Mouse (Mus musculus) neural tube, embryonic 15.5 days (tissue): ENCODE results near the gene Ctrb1. TPM values are rescaled to one million over a fixed set of nuclear protein-coding genes. Genes with fewer than 3 reads are reported as not detected.
A peak's percentile ranks its signal among the peaks of the same experiment; 100 is the strongest.

Source experiments
- ATAC-seq: fragments of 200-750 bp; cut with Nextera tagmentation; 2 replicates; pipeline ENCODE4 v1.8.0; 2017; ENCODE audit warnings: mild to moderate bottlenecking, moderate TSS enrichment, moderate library complexity; ENCODE audit not compliant: low FRiP score
- H3K27ac ChIP-seq: fragments of 300-500 bp; sonication (generic); replicated peaks from 2 replicates; pipeline ENCODE4 v1.5.1; 2015; ENCODE audit warnings: mild to moderate bottlenecking, inconsistent platforms
- H3K27me3 ChIP-seq: fragments of 300-500 bp; sonication (generic); replicated peaks from 2 replicates; pipeline ENCODE4 v1.6.1; 2015; ENCODE audit warnings: inconsistent platforms
- H3K36me3 ChIP-seq: fragments of 300-500 bp; sonication (generic); 2 replicates; pipeline ENCODE4 v1.6.1; 2015; ENCODE audit warnings: inconsistent platforms
- H3K4me1 ChIP-seq: fragments of 300-500 bp; sonication (generic); 2 replicates; pipeline ENCODE4 v1.6.1; 2015; ENCODE audit warnings: inconsistent platforms
- H3K4me2 ChIP-seq: fragments of 300-500 bp; sonication (generic); 2 replicates; pipeline ENCODE4 v1.6.1; 2015; ENCODE audit warnings: inconsistent platforms, mild to moderate bottlenecking, moderate library complexity
- H3K4me3 ChIP-seq: fragments of 300-500 bp; sonication (generic); replicated peaks from 2 replicates; pipeline ENCODE4 v1.5.1; 2015; ENCODE audit warnings: mild to moderate bottlenecking, inconsistent platforms
- H3K9ac ChIP-seq: fragments of 300-500 bp; sonication (generic); replicated peaks from 2 replicates; pipeline ENCODE4 v1.6.1; 2015; ENCODE audit warnings: mild to moderate bottlenecking, inconsistent platforms
- H3K9me3 ChIP-seq: fragments of 300-500 bp; sonication (generic); replicated peaks from 2 replicates; pipeline ENCODE4 v1.6.1; 2016; ENCODE audit warnings: inconsistent platforms
- WGBS: fragments of 180-500 bp; shearing (Covaris S2); methylation state at CpG from one replicate; pipeline ENCODE4 v1.1.7; 2015; ENCODE audit warnings: mixed read lengths; 5-methylcytosine and 5-hydroxymethylcytosine counted together
- polyA plus RNA-seq: library from polyadenylated mRNA; unstranded; fragments of >200 nt; fragmentation: Nextera tagmentation; extraction: Ambion mirVana; gene quantifications from 2 replicates; pipeline ENCODE4 v1.2.1, GENCODE M21; 2015

Ctrb1 gene
- polyA plus RNA-seq, 1 experiment from 2014 or later = not detected

DNA sequence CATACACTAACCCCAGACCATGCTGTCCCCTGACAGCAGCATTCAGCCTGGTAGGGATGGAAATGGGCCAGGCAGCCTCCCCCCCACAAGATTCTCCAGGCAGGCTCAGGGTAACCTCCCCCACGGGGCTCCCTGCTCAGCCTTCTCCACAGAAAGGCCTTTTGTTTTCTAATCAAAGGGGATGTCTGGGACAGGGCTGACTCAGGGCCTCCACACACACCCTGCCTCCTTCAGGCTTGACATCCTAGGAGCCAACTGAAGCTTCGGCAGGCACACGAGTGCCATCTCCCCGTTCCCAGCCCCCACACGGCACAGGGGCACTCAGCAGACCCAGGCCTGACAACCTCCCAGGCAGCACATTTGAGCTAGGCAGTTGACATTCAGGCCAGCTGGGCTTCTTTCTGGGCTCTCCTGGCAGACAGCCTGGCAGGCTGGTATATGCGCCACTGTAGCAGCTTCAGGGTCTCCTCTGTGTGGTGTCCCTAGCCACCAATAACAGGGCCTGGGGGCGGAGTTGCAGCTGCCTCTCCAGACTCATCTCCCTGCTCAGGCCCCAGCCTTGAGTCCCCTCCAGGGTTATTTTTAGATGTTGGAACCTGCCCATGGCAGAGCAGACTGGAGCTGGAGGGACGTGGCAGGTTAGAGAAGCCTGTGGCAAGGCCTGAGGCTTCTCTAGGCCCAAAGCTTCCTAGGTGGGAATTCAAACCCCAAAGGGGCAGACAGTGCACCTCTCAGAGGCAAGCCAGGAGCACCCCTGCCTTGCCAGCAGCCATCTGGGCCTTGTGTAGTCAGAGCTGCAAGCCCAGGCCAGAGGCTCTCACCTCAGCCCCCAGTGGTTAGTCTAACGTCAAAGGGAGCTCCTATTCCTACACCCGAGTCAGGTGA lies 26.0 kb upstream of the Ctrb1 start:
- H3K27ac ChIP-seq = peak overlapping the region; percentile 94
- ATAC-seq = peak; percentile 83
- peaks cover 57% of the 10 kb centered on the region for H3K4me1 ChIP-seq
- H3K27me3 ChIP-seq = no peaks in the 10 kb centered on the region
- no peaks in the 10 kb centered on the region for H3K9me3 ChIP-seq
- peak overlapping the region; percentile 36 for H3K9ac ChIP-seq
- 14% methylated on average over 10 of the region's 10 CpGs for WGBS
- H3K4me3 ChIP-seq = no peak overlapping the region
- H3K4me2 ChIP-seq = peak overlapping the region; percentile 34
- peaks cover 53% of the 10 kb centered on the region for H3K36me3 ChIP-seq

DNA sequence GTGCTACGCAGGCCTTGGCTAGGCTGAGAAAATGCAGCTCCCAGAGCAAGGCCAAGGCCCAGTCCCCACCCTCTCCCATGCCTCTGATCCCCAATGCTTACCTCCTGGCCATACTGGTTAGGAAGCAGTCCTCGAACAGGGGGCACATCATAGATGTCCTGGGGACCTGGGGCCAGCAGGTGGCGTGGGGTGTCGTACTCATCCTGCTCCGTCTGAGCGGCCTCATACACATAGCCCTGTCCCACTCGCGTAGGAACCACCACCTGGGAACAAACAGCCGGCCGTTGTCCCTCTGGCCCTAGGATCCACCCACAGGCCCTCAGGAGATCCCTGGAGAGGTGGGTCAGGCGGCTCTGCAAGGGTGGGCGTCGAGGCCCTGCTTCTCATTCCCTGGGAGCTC lies 24.7 kb upstream of the Ctrb1 start:
- Histone ChIP-seq H3K27ac (peak overlapping the region; percentile 94), H3K36me3 (peaks cover 61% of the 10 kb centered on the region), H3K4me2 (no peak overlapping the region), H3K9ac (no peak overlapping the region), H3K27me3 (no peaks in the 10 kb centered on the region), H3K9me3 (no peaks in the 10 kb centered on the region), H3K4me1 (peaks cover 55% of the 10 kb centered on the region), H3K4me3 (no peak overlapping the region)
- ATAC-seq = no peak
- WGBS = 73% methylated on average over 13 of the region's 13 CpGs

DNA sequence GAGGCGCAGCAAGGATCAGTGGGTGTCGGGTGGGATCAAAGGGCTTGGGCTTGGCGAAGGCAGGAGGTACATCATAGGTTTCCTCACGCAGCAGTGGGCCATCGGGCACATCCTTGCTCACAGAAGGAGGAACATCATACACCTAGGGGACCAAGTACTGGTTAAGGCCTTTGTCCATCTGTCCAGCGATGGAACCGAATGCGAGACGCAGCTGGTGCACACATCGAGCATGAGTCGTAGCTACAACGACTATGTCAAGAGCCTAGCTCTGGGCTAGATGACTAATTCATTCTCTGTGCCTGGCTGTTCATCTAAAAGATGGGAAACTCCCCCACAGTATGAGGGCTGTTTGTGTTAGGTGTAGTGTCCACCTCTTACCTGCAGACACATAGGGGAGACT lies 23.5 kb upstream of the Ctrb1 start:
- Histone ChIP-seq H3K4me2 (no peak overlapping the region), H3K4me1 (peaks cover 46% of the 10 kb centered on the region), H3K36me3 (peaks cover 61% of the 10 kb centered on the region), H3K27me3 (no peaks in the 10 kb centered on the region), H3K4me3 (no peak overlapping the region), H3K9me3 (no peaks in the 10 kb centered on the region), H3K9ac (no peak overlapping the region), H3K27ac (no peak overlapping the region)
- ATAC-seq = no peak
- WGBS = 94% methylated on average over 12 of the region's 12 CpGs

DNA sequence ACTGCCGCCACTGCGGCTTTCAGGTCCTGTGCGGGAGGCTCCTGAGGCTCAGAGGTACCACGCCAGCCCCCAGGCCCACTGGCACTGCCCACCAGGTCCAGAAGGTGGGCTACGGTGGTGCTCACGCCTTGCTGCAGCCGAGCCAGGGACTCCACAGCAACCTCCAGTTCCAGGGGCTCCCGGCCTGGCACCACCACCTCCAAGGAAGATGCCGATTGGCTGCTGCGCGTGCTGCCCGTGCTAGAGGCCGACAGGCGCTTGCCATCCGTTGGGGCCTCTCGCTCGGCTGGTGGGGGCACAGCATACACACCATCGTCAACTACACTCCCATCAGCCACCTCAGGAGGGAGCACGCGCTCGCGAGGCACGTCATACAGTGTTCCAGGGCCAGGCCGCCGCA lies 23.0 kb upstream of the Ctrb1 start:
- H3K27ac ChIP-seq = no peak overlapping the region
- no peaks in the 10 kb centered on the region for H3K9me3 ChIP-seq
- no peak overlapping the region for H3K4me2 ChIP-seq
- no peaks in the 10 kb centered on the region for H3K27me3 ChIP-seq
- no peak overlapping the region for H3K9ac ChIP-seq
- peaks cover 60% of the 10 kb centered on the region for H3K36me3 ChIP-seq
- no peak overlapping the region for H3K4me3 ChIP-seq
- ATAC-seq = no peak
- peaks cover 43% of the 10 kb centered on the region for H3K4me1 ChIP-seq
- 92% methylated on average over 25 of the region's 25 CpGs for WGBS

DNA sequence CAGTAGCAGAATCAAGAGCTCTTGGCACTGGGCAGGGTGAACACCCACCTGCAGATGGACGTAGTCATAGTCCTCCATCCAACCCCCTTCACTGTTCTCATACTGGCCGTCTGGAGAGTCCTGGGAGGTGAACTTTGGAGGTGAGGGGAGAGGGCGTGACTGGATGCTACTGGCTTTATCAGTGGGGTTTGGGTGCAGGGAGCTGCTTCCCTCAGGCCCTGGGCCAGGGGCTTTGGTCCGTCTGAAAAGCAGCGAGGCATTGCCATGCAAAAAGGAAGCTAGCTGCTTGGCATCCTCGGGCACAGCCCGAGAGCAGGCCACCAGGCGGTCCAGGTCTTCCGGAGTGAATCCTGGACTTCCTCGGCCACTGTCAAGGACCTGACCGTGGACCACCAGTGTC lies 22.5 kb upstream of the Ctrb1 start:
- Histone ChIP-seq H3K9me3 (no peaks in the 10 kb centered on the region), H3K4me2 (no peak overlapping the region), H3K27me3 (no peaks in the 10 kb centered on the region), H3K36me3 (peaks cover 64% of the 10 kb centered on the region), H3K9ac (no peak overlapping the region), H3K27ac (no peak overlapping the region), H3K4me3 (no peak overlapping the region), H3K4me1 (peaks cover 38% of the 10 kb centered on the region)
- no peak for ATAC-seq
- WGBS = 91% methylated on average over 11 of the region's 11 CpGs

DNA sequence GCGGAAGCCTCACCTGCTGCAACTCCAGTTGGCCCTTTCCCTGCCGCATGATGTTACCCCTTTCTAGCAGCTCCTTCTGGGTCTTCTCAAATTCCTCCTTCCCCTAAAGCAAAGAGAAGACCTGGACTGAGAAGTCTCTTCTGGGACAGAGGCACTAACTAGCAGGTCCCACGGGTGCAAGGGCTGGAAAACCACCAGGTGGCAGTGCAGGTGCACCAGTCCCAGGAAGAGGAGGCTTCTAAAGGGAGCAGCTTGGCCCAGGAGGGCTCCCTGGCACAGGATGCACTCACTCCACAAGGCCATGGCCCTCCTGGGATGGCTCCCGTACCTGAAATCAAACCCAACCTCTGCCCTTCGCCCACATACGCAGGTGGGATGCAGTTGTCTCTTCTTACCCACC lies 21.8 kb upstream of the Ctrb1 start:
- H3K36me3 ChIP-seq = peaks cover 64% of the 10 kb centered on the region
- WGBS = 72% methylated on average over 6 of the region's 6 CpGs

DNA sequence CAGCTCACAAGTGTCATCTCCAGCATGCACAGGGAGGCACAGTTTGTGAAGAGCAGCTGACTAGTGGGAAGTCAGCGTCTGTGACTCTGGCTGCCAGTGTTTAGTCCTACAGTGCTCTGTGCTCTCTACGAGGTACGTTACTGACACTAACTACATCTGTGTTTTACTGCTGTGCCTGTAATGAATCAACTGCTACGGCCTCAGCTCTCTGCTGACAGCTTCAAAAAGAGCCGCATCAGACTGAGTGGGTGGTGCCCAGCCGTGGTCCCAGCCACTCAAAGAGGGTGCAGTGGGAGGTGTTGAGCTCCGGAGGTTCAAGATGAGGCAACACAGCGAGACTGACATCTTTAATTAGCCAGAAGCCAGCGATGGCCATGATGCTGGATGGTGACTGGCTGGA lies 21.3 kb upstream of the Ctrb1 start:
- WGBS = 51% methylated on average over 9 of the region's 9 CpGs
- Histone ChIP-seq H3K9me3 (no peaks in the 10 kb centered on the region), H3K4me2 (no peak overlapping the region), H3K27me3 (no peaks in the 10 kb centered on the region), H3K27ac (no peak overlapping the region), H3K4me1 (peaks cover 27% of the 10 kb centered on the region), H3K4me3 (no peak overlapping the region), H3K9ac (no peak overlapping the region), H3K36me3 (peaks cover 64% of the 10 kb centered on the region)
- ATAC-seq = no peak

More for the DNA sequence above, 21.8 kb upstream of the Ctrb1 start:
- Histone ChIP-seq H3K4me2 (no peak overlapping the region), H3K4me1 (peaks cover 31% of the 10 kb centered on the region), H3K4me3 (no peak overlapping the region), H3K27ac (no peak overlapping the region), H3K27me3 (no peaks in the 10 kb centered on the region), H3K9ac (no peak overlapping the region), H3K9me3 (no peaks in the 10 kb centered on the region)
- no peak for ATAC-seq

DNA sequence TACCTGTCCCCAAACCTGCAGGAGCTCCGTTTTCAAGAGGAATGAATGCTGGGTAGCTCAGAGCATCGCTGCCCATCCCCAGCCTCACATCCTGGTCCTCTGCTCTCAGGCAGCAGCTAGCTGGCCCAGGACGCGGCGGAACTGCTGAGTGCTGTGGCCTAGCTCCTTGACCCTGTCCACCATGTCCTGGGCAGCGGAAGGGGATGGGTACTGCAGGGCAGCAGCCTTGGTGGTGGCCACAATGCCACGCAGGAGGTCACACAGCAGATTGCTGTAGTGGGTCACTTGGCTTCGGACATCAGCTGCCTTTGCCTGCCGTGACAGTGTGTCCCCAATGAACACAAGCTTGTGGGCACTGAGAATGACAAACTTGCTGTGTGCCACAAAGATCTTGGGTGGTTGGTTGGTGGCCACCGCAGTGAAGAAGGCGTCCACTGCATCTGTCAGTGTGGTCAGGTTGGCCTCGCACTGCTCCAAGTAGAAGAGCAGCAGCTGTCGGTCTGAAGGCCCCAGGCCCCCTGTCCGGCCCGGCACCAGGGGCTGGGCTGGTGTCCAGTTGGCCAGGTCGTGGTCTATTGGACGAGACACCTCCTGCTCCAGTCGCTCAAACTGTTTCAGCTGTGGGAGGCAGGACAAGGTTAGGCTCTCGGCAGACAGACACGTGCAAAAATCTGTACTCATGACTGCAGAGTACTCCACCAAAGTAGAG lies 20.1 kb upstream of the Ctrb1 start:
- H3K9ac ChIP-seq = no peak overlapping the region
- no peak for ATAC-seq
- H3K36me3 ChIP-seq = peaks cover 64% of the 10 kb centered on the region
- 94% methylated on average over 20 of the region's 20 CpGs for WGBS
- no peak overlapping the region for H3K27ac ChIP-seq
- no peak overlapping the region for H3K4me2 ChIP-seq
- H3K9me3 ChIP-seq = no peaks in the 10 kb centered on the region
- H3K4me3 ChIP-seq = no peak overlapping the region
- H3K4me1 ChIP-seq = peaks cover 15% of the 10 kb centered on the region
- no peaks in the 10 kb centered on the region for H3K27me3 ChIP-seq

DNA sequence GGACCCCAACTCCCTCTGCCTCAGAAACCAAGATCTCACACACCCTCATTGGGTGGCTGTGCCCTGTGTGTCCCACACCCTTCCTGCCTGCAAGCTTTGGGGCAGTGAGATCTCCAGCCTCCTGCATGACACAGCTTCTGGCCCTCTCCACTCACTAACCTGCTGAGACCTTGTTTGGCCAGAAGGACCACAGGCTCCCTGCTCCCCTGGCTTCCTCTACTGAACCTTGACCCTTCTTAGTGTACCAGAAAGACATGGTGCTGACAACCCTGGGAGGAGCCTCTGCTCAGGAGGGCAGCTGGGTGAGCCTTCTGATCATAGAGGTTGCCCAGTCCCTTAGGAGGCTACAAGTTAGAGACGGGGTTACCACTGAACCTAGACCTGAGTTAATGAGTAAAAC lies 18.4 kb upstream of the Ctrb1 start:
- 0 out of 2 replicates have a peak, but pooled peaks cover 7% of the 10 kb centered on the region for H3K4me1 ChIP-seq
- no peak overlapping the region for H3K4me3 ChIP-seq
- no peak overlapping the region for H3K9ac ChIP-seq
- H3K36me3 ChIP-seq = peaks cover 49% of the 10 kb centered on the region
- no peak overlapping the region for H3K4me2 ChIP-seq
- H3K27ac ChIP-seq = no peak overlapping the region
- 97% methylated on average over 1 of the region's 1 CpGs for WGBS
- no peak for ATAC-seq
- H3K9me3 ChIP-seq = no peaks in the 10 kb centered on the region
- no peaks in the 10 kb centered on the region for H3K27me3 ChIP-seq

DNA sequence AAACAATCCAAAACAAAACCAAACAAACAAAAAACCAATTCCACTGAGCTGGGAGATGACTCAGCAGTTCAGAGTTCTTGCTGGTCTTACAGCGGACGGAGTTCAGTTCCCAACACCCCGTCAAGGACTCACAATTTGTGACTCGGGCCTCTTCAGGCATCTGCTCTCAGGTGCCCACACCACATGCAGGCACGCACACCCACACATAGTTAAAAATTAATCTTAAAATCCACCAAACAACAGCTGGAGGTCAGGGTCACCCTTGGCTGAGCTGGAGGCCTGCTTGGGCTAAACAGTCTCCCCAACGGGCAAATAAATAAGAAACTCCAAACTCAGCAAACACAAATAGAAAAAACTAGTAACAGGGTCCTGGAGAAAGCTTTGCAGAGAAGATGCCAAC lies 17.5 kb upstream of the Ctrb1 start:
- H3K9me3 ChIP-seq = no peaks in the 10 kb centered on the region
- peaks cover 39% of the 10 kb centered on the region for H3K36me3 ChIP-seq
- H3K27ac ChIP-seq = no peak overlapping the region
- no peak overlapping the region for H3K9ac ChIP-seq
- H3K27me3 ChIP-seq = no peaks in the 10 kb centered on the region
- 93% methylated on average over 6 of the region's 6 CpGs for WGBS
- 0 out of 2 replicates have a peak, but pooled peaks cover 7% of the 10 kb centered on the region for H3K4me1 ChIP-seq
- H3K4me2 ChIP-seq = no peak overlapping the region
- ATAC-seq = no peak
- H3K4me3 ChIP-seq = no peak overlapping the region

DNA sequence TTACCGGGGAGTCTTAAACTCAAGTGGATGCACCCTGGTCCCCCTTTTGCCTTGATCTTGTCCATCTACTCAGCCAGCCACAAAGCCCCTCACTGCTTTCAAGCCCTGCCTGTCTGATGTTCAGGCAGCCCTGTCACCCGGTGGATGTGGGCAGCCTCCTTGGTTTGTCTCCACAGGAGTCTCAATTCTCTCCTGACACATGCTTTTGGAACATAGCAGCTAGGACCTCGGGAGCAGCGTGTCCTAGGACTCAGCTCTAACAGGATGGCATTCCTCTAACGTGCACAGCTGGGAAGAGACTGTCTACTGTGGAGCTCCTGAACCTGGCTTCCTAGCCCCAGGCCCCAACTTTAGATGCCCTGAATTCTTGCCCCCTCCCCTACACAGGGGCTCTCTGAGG lies 14.9 kb upstream of the Ctrb1 start:
- no peaks in the 10 kb centered on the region for H3K9me3 ChIP-seq
- H3K9ac ChIP-seq = no peak overlapping the region
- no peak overlapping the region for H3K27ac ChIP-seq
- H3K36me3 ChIP-seq = peaks cover 19% of the 10 kb centered on the region
- H3K4me1 ChIP-seq = no peaks in the 10 kb centered on the region
- WGBS = 75% methylated on average over 5 of the region's 5 CpGs
- no peaks in the 10 kb centered on the region for H3K27me3 ChIP-seq
- no peak overlapping the region for H3K4me2 ChIP-seq
- no peak for ATAC-seq
- no peak overlapping the region for H3K4me3 ChIP-seq

DNA sequence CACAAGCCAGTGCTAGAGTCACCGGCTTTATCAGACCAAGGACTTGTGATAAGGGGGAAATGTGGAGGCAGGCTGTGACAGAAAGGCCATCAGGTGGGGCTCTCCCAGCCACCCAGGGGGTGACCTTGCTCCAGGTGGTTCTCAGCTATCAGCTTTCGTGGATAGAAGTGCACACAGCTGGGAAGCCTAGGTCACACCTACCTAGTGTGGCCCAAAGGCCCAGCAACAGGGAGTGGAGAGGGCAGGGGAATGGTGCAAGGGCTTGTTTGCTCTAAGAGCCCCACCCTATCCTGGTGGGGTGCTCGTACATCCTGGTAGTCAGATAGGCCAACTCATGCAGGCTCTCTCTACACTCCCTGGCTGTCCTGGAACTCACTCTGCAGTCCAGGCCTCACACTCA lies 14.4 kb upstream of the Ctrb1 start:
- Histone ChIP-seq H3K9me3 (no peaks in the 10 kb centered on the region), H3K4me3 (no peak overlapping the region), H3K4me1 (no peaks in the 10 kb centered on the region), H3K27me3 (no peaks in the 10 kb centered on the region), H3K27ac (no peak overlapping the region), H3K36me3 (peaks cover 14% of the 10 kb centered on the region), H3K4me2 (no peak overlapping the region), H3K9ac (no peak overlapping the region)
- WGBS = 86% methylated on average over 3 of the region's 3 CpGs
- no peak; the same call in 1 of the 2 replicates for ATAC-seq
